Mouse (Mus musculus) olfactory bulb, adult 2 months (tissue): ENCODE data around the gene Prdm16.

Experiments used
- CTCF ChIP-seq: fragments of 200-500 bp; IDR thresholded peaks from 2 replicates; pipeline ENCODE4 v1.5.1; 2012; ENCODE audit warnings: low read depth, mild to moderate bottlenecking, low read length, moderate library complexity; ENCODE audit not compliant: insufficient read depth
- POLR2A ChIP-seq: fragments of 200-500 bp; IDR thresholded peaks from 2 replicates; pipeline ENCODE4 v1.6.1; 2012; ENCODE audit warnings: mild to moderate bottlenecking, low read depth, low read length, moderate library complexity; ENCODE audit not compliant: insufficient read depth

DNA sequence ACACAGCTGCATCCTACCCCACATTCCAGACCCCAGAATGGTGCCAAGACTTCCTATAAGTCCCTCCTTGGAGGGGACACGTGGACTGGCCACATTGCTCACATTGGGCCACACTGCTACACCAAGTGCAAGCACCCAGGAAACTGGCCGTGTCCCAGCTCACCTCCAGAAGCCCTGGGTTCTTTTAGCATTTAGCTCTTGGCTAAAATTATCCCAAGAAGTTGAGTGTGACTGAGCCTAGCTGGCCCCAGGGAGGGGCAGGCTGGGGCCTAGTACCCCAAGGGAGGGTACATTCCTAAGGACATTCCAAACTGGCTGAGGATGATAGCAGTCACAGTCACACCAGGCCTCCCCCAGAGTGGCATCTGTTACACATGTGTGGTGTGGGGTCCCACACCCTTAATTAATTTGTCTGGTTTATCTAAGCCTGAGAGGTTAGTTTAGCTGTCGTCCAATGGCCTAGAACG lies 342.9 kb downstream of the Prdm16 start:
- no peak for TF ChIP-seq CTCF
- TF ChIP-seq POLR2A = no peak
